Mouse (Mus musculus) heart, adult 11 months (tissue): Measurements from ENCODE around the gene Prm2.

ENCODE experiments used
- DNase-seq: peaks from one replicate; pipeline ENCODE4 v3.0.0; 2022

Prm2 gene

DNA sequence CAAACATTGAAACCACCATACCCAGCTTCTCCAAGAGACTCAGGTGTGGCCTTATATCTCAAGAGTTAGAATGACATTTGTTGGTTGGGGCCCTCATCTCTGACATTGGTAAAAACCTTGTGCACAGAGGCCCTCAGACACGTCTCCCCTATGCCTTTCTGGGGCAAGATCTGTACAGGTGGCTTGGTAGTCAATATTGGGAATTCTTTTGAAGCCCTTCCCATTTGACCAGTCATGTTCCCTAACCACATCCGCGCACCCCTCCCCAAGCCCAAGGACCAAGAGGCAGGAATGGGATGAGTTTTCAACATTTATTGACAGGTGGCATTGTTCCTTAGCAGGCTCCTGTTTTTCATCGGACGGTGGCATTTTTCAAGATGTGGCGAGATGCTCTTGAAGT, at the start of gene Prm2:
Prm2 (minus strand) TSS at position 101 of the 400 bp plus-strand sequence.
- no peak for DNase-seq

GRCm38 (mm10) chr16:10844319-10844670, 48.4 kb upstream of the Prm2 start:
- no peak for DNase-seq

GRCm38 (mm10) chr16:10843486-10844318, 47.8 kb upstream of the Prm2 start:
- peak; percentile 96 for DNase-seq

GRCm38 (mm10) chr16:10842282-10842855, 46.4 kb upstream of the Prm2 start:
- DNase-seq: no peak

GRCm38 (mm10) chr16:10840018-10840417, 44.1 kb upstream of the Prm2 start:
- DNase-seq: no peak

GRCm38 (mm10) chr16:10838487-10839245, 42.7 kb upstream of the Prm2 start:
- DNase-seq: no peak

DNA sequence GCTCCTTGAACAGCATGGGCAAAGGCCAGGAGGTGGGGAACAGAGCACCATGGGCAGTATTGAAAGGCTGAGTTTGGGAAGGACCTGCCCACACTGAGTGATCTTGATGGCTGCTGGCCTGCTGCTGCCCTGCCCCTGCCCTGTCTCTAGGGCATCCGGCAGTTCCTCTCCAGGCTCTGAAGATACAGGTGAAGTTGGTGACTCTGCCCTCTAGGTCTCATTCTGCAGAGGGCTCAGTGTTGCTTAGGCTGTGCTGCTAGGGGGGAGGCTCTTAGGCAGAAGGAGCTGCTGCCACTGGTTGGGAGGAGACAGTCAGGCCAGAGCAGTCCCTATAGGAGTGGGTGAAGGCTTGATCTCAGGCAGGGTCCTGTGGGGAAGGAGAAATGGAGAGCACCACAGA, 42.0 kb upstream of the Prm2 start:
- DNase-seq: no peak

DNA sequence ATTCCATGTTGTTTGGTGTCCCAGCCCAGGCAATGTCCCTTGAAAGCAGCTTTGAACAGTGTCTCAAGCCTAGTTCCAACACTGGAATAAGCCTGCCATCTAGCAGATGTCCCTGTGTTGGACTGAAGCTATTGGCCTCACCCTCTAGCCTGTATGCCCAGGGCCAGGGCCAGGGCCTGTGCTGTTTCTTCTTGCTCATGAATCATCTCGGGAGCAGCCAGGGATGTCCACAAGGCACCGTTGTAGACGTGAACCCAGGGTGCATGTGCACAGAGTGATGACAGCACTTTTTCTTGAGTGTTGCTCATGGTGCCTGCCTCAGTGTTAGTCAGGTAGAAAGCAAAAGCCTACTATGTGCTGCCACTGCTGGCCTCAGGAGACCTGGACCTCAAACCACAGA, 41.3 kb upstream of the Prm2 start:
- DNase-seq: no peak

- no peak for DNase-seq
Measured at GRCm38 (mm10) chr16:10836388-10836787, 40.5 kb upstream of the Prm2 start.

GRCm38 (mm10) chr16:10834911-10835587, 39.1 kb upstream of the Prm2 start, which contains the start of gene Rmi2:
TSS of gene Rmi2 (plus strand) at chr16:10835059.
- DNase-seq: peak; percentile 99

- DNase-seq: no peak
Measured at GRCm38 (mm10) chr16:10834542-10834910, 38.6 kb upstream of the Prm2 start.

GRCm38 (mm10) chr16:10828461-10828805, 32.5 kb upstream of the Prm2 start:
- no peak for DNase-seq

- no peak for DNase-seq
Measured at GRCm38 (mm10) chr16:10827766-10828460, 32.0 kb upstream of the Prm2 start.

DNA sequence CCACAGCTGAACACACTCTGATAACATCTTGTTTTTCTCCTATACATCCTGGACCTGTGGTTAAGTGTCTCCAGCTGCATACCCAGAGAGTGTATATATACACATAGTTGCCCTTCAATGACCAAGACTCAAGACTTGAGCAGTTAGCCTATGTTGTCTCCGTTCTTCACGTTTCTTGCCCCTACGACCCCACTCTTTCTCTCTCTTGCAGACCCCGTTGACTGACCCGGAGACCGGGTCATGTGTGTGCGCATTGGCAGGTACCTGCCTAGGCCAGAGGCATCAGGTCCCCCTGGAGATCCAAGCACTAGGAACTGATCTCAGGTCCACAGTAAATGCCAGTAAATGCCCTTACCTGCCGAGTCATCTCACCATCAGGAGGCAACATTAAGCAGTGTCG, 31.3 kb upstream of the Prm2 start:
- no peak for DNase-seq

GRCm38 (mm10) chr16:10825840-10826239, 29.9 kb upstream of the Prm2 start:
- DNase-seq: no peak

DNA sequence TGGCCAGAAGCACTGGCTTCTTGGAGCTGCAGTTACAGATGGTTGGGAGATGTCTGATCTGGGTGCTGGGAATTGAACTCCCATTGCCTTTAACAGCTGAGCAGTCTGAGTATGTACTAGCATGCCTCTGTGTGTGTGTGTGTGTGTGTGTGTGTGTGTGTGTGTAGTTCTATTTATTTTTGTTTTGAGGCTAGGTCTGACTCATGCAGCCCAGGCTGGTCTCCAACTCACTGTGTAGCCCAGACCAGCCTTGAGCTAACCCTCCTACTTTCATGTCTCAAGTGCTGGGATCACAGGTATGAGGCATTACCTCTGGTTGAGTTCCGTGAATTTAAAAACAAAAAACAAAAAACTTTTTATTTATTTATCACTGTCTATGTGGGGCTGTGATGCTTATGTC, 28.6 kb upstream of the Prm2 start:
- no peak for DNase-seq

DNA sequence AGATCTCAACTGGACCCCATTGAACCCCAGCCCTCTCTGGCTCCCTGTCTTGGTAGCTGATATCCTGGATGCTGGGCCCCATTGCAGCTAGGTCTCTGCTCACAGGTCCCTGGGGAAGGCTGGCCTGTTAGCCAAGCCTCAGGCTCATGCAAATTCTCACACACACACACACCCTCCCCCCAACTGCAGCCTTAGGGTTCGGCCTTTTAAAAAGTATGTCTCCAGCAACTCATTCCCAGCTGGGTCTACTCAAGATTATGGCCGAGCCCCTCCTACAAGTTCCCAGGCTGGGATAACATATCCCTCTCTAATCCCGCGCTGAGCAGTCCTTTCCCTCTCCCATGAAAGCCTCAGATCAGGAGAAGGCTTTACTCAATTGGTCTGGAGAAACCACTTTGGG, 25.5 kb upstream of the Prm2 start:
- DNase-seq: peak; percentile 96

DNA sequence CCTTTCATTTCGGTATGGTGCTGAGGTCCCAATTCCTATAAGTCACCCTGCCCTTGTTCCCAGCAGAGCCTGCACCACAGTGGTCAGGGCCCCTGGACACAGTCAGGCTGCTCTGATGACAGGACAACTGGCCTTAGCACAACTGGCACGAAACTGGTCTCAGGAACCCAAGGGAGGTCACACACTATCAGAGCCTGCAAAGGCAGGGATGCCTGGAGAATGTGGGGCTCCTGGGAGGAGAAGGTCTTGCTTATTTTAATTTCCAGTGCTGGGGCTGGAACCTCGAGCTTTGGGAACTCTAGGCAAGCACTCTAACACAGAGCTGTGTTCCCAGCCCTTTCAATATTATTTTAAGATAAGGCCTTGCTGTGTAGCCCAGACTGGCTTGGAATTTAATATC, 24.0 kb upstream of the Prm2 start:
- peak; percentile 95 for DNase-seq

DNA sequence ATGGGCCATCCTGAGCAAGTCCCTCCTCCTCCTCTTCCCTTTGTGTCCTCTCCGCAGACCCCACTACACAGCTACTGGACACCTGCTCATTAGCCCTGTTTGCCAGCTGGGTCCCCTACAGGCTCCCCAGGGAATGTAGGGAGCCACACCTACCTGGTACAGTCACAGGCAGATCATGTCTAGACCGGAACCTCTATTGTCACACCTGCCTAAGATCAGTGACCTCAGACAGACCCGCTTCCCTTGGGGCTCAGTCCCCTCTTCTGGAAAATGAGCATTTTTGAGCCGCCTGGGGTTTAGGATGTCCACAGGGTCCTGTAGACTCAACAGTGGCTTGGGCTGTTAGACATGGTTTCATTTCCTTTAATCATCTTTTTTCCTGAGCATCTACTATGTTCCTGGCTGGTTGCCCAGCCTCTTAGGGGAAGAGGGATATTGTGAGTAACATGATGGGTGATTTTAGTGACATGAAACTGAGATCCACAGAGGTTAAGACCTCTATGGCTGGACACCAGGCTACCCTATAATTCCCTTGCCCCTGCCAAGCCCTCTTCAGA, 22.7 kb upstream of the Prm2 start:
- no peak for DNase-seq

DNA sequence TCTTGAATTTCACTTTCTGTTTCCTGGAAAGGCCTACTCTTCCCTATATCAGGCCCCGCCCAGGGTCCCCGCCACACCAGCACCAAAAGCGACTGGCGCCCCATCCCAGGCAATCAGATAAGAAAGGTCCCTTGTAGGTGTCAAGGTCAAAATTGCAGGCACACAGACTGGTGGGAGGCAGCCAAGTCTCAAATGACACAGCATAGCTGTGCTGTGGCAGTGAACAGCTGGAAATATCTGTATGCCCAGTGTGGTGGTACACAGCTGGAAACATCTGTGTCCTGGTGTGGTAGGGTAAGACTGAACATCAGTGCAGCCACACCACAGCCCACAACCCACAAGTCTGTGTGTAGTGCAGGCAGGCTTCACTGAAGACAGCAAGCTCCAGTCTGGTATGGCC, 18.9 kb upstream of the Prm2 start:
- DNase-seq: peak; percentile 91

- no peak for DNase-seq
Measured at GRCm38 (mm10) chr16:10813726-10814125, 17.8 kb upstream of the Prm2 start.

GRCm38 (mm10) chr16:10812865-10813371, 17.0 kb upstream of the Prm2 start, which contains the start of gene Gm11172:
TSS of gene Gm11172 (plus strand) at chr16:10812915.
- no peak for DNase-seq
